Mouse (Mus musculus) lung, embryonic 14.5 days (tissue): Measurements from ENCODE around the gene Ampd3. TPM values are rescaled to one million over a fixed set of nuclear protein-coding genes. Genes with fewer than 3 reads are reported as not detected.

ENCODE experiments used
- ATAC-seq: fragments of 200-750 bp; cut with Nextera tagmentation; 2 replicates; pipeline ENCODE4 v1.8.0; 2017; ENCODE audit warnings: mild to moderate bottlenecking, moderate TSS enrichment, moderate library complexity; ENCODE audit not compliant: insufficient read depth
- DNase-seq: peaks from one replicate; pipeline ENCODE4 v3.0.0-alpha.2; 2015
- H3K27ac ChIP-seq: fragments of 300-500 bp; sonication (generic); 2 replicates; pipeline ENCODE4 v1.5.1; 2014; ENCODE audit warnings: low read depth, mild to moderate bottlenecking, moderate library complexity
- H3K27me3 ChIP-seq: fragments of 300-500 bp; sonication (generic); 2 replicates; pipeline ENCODE4 v1.6.1; 2014; ENCODE audit warnings: low read length, control low read depth; ENCODE audit not compliant: insufficient read depth
- H3K36me3 ChIP-seq: fragments of 300-500 bp; sonication (generic); 2 replicates; pipeline ENCODE4 v1.6.1; 2014; ENCODE audit warnings: control low read depth; ENCODE audit not compliant: insufficient read depth
- H3K4me1 ChIP-seq: fragments of 300-500 bp; sonication (generic); 2 replicates; pipeline ENCODE4 v1.6.1; 2014; ENCODE audit warnings: antibody characterized with exemption, control low read depth; ENCODE audit not compliant: insufficient read depth
- H3K4me2 ChIP-seq: fragments of 300-500 bp; sonication (generic); 2 replicates; pipeline ENCODE4 v1.6.1; 2014; ENCODE audit warnings: mild to moderate bottlenecking
- H3K4me3 ChIP-seq: fragments of 300-500 bp; sonication (generic); 2 replicates; pipeline ENCODE4 v1.5.1; 2014; ENCODE audit warnings: low read depth, low read length
- H3K9ac ChIP-seq: fragments of 300-500 bp; sonication (generic); 2 replicates; pipeline ENCODE4 v1.6.1; 2014
- H3K9me3 ChIP-seq: fragments of 300-500 bp; sonication (generic); 2 replicates; pipeline ENCODE4 v1.6.1; 2016; ENCODE audit warnings: low read depth, low read length, control low read depth
- CTCF ChIP-seq: IDR thresholded peaks from 2 replicates; pipeline ENCODE4 v1.5.1; 2016; ENCODE audit warnings: antibody characterized with exemption, low read depth
- WGBS: fragments of 180-500 bp; shearing (Covaris S2); extraction: QIAGEN DNeasy Blood & Tissue Kit; methylation state at CpG from one replicate; pipeline ENCODE4 v1.1.7; 2014; 5-methylcytosine and 5-hydroxymethylcytosine counted together
- polyA plus RNA-seq: library from polyadenylated mRNA; unstranded; fragments of >200 nt; fragmentation: Nextera tagmentation; extraction: Ambion mirVana; gene quantifications from 2 replicates; pipeline ENCODE4 v1.2.1, GENCODE M21; 2014

Ampd3 gene
- polyA plus RNA-seq, 1 experiment from 2014 or later, result 1.4 TPM

DNA sequence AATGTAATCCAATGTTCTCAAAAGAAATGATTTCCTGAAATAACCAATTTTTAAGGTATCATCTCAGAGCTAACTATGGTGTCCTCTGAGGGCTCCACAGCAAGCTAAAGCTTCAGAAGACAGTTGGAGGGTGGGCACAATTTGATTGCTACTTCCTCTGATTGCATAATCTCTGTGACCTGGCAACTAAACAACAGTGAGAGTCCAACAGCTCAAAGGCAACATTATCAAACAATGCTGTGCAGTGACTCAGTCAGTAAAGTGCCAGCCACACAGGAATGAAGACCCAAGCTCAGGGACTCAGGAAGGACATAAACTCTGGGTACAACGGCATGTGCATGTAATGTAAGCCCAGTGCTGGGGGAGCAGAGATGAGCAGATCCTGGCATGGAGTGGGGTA lies 65.0 kb downstream of the Ampd3 start:
- Histone ChIP-seq H3K36me3 (peaks cover 38% of the 10 kb centered on the region), H3K4me1 (no peaks in the 10 kb centered on the region), H3K27ac (no peak overlapping the region), H3K9me3 (no peaks in the 10 kb centered on the region), H3K9ac (no peak overlapping the region), H3K27me3 (no peaks in the 10 kb centered on the region), H3K4me3 (no peak overlapping the region), H3K4me2 (no peak overlapping the region)
- DNase-seq (no peak), ATAC-seq (no peak)
- TF ChIP-seq CTCF, result no peak
- 81% methylated on average over 1 of the region's 1 CpGs for WGBS

DNA sequence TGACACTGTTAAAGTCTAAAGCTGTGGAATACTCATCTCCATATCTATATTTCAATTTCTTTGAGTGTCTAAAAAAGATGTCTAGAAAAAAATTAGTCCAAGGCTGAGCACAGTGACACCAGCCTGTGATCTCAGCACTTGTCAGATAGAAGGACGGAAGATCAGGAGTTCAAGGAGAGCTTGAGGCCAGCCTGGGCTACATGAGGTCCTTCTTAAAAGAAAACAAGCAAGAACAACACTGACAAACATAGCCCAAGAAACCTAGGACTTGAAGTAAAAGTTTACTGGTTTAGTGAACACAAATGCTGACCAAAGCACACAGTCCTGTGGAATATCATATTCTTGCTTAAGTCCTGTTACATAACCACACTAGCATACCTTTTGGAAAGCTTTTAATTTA lies 66.0 kb downstream of the Ampd3 start:
- no peak for TF ChIP-seq CTCF
- Histone ChIP-seq H3K4me2 (no peak overlapping the region), H3K27me3 (no peaks in the 10 kb centered on the region), H3K4me3 (no peak overlapping the region), H3K9me3 (no peaks in the 10 kb centered on the region), H3K36me3 (peaks cover 36% of the 10 kb centered on the region), H3K4me1 (no peaks in the 10 kb centered on the region), H3K27ac (no peak overlapping the region), H3K9ac (no peak overlapping the region)
- WGBS, result 94% methylated on average over 1 of the region's 1 CpGs
- DNase-seq, result no peak
- ATAC-seq, result no peak

DNA sequence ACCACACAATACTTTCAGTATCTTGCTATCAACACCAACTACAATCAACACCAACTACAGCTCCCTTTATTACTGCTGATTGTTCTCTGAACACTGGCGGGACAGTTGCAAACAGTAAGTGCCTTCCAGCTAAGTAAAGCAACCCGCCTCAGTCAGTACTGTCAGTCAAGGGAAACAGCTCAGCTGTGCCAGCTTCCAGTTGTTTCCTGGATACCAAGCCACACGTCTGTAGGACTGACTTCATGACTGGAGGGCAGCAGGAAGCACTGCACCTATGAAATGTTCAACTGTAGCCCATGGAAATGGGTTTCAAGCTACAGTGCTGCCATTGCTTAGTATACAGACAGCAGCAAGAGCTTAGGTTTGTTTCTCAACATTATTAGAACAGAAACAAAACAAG lies 66.5 kb downstream of the Ampd3 start:
- Histone ChIP-seq H3K4me3 (no peak overlapping the region), H3K27ac (no peak overlapping the region), H3K4me1 (no peaks in the 10 kb centered on the region), H3K9me3 (no peaks in the 10 kb centered on the region), H3K36me3 (peaks cover 31% of the 10 kb centered on the region), H3K9ac (no peak overlapping the region), H3K27me3 (no peaks in the 10 kb centered on the region), H3K4me2 (no peak overlapping the region)
- no peak for TF ChIP-seq CTCF
- DNase-seq, result no peak
- 61% methylated on average over 3 of the region's 3 CpGs for WGBS
- no peak for ATAC-seq

DNA sequence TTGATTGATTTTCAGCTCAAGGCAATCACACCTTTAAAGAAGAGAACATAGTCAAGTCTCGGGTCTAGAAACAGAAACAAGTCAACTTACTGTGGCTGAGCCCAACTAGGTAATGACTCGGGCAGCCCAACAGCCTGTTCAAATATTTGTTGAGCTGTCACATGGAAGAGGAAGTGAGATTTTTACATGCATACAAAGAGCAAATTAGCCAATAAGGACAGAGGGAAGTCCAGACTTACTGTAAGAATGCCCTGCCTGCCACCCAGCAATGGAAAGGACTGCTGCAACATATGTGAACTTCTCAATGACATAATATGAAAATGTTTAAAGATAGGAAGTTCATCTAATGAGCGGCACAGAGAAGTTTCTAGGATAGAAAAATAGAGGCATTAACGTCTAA lies 72.3 kb downstream of the Ampd3 start:
- Histone ChIP-seq H3K27ac (no peak overlapping the region), H3K27me3 (no peaks in the 10 kb centered on the region), H3K36me3 (peaks cover 8% of the 10 kb centered on the region), H3K9ac (no peak overlapping the region), H3K4me1 (no peaks in the 10 kb centered on the region), H3K4me2 (0 out of 2 replicates have a peak overlapping the region, but pooled peaks have one; percentile 15), H3K9me3 (no peaks in the 10 kb centered on the region), H3K4me3 (no peak overlapping the region)
- WGBS, result 43% methylated on average over 4 of the region's 4 CpGs
- no peak for TF ChIP-seq CTCF
- no peak for ATAC-seq
- peak; percentile 63 for DNase-seq

DNA sequence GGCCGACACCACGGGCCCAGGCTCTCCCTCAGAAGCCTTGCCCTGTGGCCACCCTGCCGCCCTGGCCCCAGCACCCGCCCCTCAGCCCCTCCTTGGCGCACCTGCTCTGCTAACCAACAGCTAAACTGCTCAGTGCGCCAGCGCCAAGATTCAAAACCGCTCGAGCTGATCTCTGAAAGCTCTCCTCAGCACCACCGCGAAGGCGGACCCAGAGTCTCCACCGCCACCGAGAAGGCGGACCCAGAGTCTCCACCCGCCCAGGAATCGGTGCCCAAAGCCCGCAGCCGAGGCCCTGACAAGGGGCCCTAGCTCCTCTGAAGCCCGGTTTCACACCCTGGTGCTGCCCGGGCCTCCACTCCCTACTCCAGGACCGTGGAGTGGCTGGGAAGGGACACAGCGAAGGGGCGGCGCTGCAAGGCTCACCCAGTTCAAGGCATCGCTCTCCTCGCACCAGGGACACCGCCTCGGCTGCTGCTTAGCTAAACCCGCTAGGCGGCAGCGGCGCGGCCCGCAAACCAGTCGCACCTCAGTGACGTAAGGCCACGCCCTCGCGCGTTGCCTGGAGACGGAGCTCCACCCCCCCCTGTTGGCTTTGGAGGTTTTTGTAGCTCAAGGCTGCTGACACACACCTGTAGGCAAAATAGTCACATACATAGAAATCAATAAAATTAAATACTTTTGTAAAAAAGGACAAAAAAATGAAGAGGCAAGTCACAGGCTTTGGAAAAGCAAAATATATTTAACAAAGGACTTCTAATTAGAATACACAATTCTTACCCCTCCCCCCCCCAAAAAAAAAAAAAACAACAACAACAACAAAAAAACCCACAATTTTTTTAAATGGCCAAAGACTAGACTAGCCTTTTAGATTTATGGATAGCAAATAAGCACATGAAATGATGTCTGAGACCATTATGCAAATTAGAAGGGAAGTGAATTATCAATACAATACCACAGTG lies 76.2 kb downstream of the Ampd3 start, which contains the start of gene Rnf141:
Gene Rnf141 (minus strand): TSS at position 542 of the 959 bp plus-strand sequence.
- peak; percentile 96 for ATAC-seq
- no peaks in the 10 kb centered on the region for H3K9me3 ChIP-seq
- peak within 1 kb of the TSS; percentile 77 for H3K4me3 ChIP-seq
- peak within 1 kb of the TSS; percentile 79 for H3K4me2 ChIP-seq
- WGBS, result under 1% methylated on average over 42 of the region's 42 CpGs
- peak within 1 kb of the TSS; percentile 80 for H3K9ac ChIP-seq
- H3K36me3 ChIP-seq, result no peaks in the 10 kb centered on the region
- H3K4me1 ChIP-seq, result no peaks in the 10 kb centered on the region
- H3K27ac ChIP-seq, result peak within 1 kb of the TSS; percentile 93
- peak; percentile 79 for TF ChIP-seq CTCF
- no peaks in the 10 kb centered on the region for H3K27me3 ChIP-seq
- peak; percentile 98 for DNase-seq

DNA sequence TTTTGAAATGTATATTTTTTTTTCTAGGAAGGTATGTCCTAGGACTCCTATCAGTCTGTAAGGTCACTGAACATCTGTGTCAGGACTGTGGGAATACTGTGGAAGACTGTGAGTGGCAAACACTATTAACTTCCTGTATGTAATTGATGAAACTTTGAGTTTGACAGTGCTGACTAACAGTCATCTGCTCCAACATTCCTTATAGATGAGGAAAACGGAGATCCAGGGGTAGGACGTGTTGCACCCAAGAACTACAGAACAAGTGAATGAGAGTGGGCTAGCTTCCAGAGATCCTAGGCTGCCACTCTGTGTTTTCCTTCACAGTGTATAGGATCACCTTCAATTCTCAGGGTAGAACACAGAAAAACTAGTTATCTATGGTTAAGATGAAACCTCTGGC lies 79.3 kb downstream of the Ampd3 start:
- H3K9me3 ChIP-seq, result no peaks in the 10 kb centered on the region
- WGBS, result 45% methylated on average over 2 of the region's 2 CpGs
- DNase-seq, result no peak

GRCm38 (mm10) chr7:110848371-110848770 lies 80.4 kb downstream of the Ampd3 start:
- DNase-seq (no peak), ATAC-seq (no peak)
- Histone ChIP-seq H3K36me3 (no peaks in the 10 kb centered on the region), H3K4me2 (no peak overlapping the region), H3K27ac (no peak overlapping the region), H3K27me3 (no peaks in the 10 kb centered on the region), H3K4me1 (no peaks in the 10 kb centered on the region), H3K9ac (no peak overlapping the region), H3K9me3 (no peaks in the 10 kb centered on the region), H3K4me3 (no peak overlapping the region)
- WGBS, result 93% methylated on average over 1 of the region's 1 CpGs
- no peak for TF ChIP-seq CTCF

More for the DNA sequence above, 79.3 kb downstream of the Ampd3 start:
- no peak for TF ChIP-seq CTCF
- Histone ChIP-seq H3K4me3 (no peak overlapping the region), H3K27me3 (no peaks in the 10 kb centered on the region), H3K4me1 (no peaks in the 10 kb centered on the region), H3K36me3 (no peaks in the 10 kb centered on the region), H3K9ac (no peak overlapping the region), H3K27ac (no peak overlapping the region), H3K4me2 (no peak overlapping the region)
- no peak for ATAC-seq
